Mouse (Mus musculus) intestine, embryonic 14.5 days (tissue): Measurements from ENCODE around the gene AI661453. TPM values are rescaled to one million over a fixed set of nuclear protein-coding genes. Genes with fewer than 3 reads are reported as not detected.

Experiments used
- ATAC-seq: fragments of 200-750 bp; cut with Nextera tagmentation; replicated peaks from 2 replicates; pipeline ENCODE4 v1.8.0; 2017; ENCODE audit warnings: low read depth, moderate number of reproducible peaks, moderate TSS enrichment, moderate library complexity; ENCODE audit not compliant: low FRiP score, low TSS enrichment
- DNase-seq: peaks from one replicate; pipeline ENCODE4 v3.0.0-alpha.2; 2018; ENCODE audit warnings: low spot score
- H3K27ac ChIP-seq: fragments of 300-500 bp; sonication (generic); 2 replicates; pipeline ENCODE4 v1.5.1; 2014; ENCODE audit warnings: low read depth, mild to moderate bottlenecking, control low read depth
- H3K27me3 ChIP-seq: fragments of 300-500 bp; sonication (generic); replicated peaks from 2 replicates; pipeline ENCODE4 v1.6.1; 2014; ENCODE audit warnings: low read length, control low read depth; ENCODE audit not compliant: control insufficient read depth, insufficient read depth
- H3K36me3 ChIP-seq: fragments of 300-500 bp; sonication (generic); 2 replicates; pipeline ENCODE4 v1.6.1; 2014; ENCODE audit warnings: low read length, control low read depth; ENCODE audit not compliant: control insufficient read depth, insufficient read depth
- H3K4me1 ChIP-seq: fragments of 300-500 bp; sonication (generic); replicated peaks from 2 replicates; pipeline ENCODE4 v1.6.1; 2014; ENCODE audit warnings: low read length, control low read depth, mixed read lengths; ENCODE audit not compliant: control insufficient read depth, insufficient read depth
- H3K4me2 ChIP-seq: fragments of 300-500 bp; sonication (generic); 2 replicates; pipeline ENCODE4 v1.6.1; 2014; ENCODE audit warnings: low read length
- H3K4me3 ChIP-seq: fragments of 300-500 bp; sonication (generic); 2 replicates; pipeline ENCODE4 v1.5.1; 2014; ENCODE audit warnings: low read depth, low read length, control low read depth, mixed read lengths
- H3K9ac ChIP-seq: fragments of 300-500 bp; sonication (generic); 2 replicates; pipeline ENCODE4 v1.6.1; 2014; ENCODE audit warnings: mild to moderate bottlenecking, low read length
- H3K9me3 ChIP-seq: fragments of 300-500 bp; sonication (generic); 2 replicates; pipeline ENCODE4 v1.6.1; 2016; ENCODE audit warnings: low read length, control low read depth; ENCODE audit not compliant: control insufficient read depth
- whole genome bisulfite sequencing: fragments of 180-500 bp; shearing (Covaris S2); extraction: QIAGEN DNeasy Blood & Tissue Kit; methylation state at CpG from one replicate; pipeline ENCODE4 v1.1.7; 2014; 5-methylcytosine and 5-hydroxymethylcytosine counted together
- polyA plus RNA-seq: library from polyadenylated mRNA; unstranded; fragments of >200 nt; fragmentation: Nextera tagmentation; extraction: Ambion mirVana; gene quantifications from 2 replicates; pipeline ENCODE4 v1.2.1, GENCODE M21; 2014

AI661453 gene
- polyA plus RNA-seq, 1 experiment from 2014 or later: 4.4 TPM

DNA sequence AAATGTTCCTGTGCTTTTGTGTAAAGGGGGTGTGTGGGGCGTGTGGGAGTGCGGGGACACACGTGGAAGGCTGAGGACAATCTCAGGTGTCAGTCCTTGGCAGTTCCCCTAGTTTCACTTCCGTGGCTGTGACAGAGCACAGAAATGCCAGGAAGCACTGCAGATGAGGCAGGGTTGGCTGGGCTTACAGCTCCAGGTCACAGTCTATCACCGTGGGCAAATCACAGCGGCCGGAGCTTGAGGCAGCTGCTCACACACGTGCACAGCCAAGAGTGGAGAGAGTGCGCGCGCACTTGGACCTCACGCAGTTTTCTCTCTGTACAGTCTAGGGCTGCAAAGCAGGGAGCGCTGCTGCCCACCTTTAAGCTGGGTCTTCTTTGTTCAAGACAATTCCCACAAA is 21.9 kb downstream of the AI661453 start:
- H3K27me3 ChIP-seq: no peaks in the 10 kb centered on the region
- no peak overlapping the region for H3K27ac ChIP-seq

DNA sequence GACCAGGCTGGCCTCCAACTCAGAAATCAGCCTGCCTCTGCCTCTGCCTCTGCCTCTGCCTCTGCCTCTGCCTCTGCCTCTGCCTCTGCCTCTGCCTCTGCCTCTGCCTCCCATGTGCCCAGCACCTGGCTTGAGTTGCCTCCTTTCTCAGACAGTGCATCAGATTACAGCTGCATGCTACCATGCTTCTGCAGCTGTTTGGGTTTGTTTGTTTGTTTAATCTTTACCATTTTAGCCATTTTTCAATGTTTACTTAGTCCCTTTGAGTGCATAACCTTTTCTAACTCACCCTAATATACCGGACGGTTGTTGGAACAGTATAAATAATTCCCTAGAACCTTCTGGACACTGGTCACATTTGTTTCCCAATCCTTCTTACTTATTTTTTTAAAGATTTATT is 22.5 kb downstream of the AI661453 start:
- no peak overlapping the region for H3K9ac ChIP-seq
- ATAC-seq (no peak), DNase-seq (no peak)
- no peaks in the 10 kb centered on the region for H3K9me3 ChIP-seq
- no peaks in the 10 kb centered on the region for H3K36me3 ChIP-seq
- 93% methylated on average over 2 of the region's 2 CpGs for WGBS
- H3K27me3 ChIP-seq: no peaks in the 10 kb centered on the region
- H3K27ac ChIP-seq: no peak overlapping the region
- no peak overlapping the region for H3K4me3 ChIP-seq
- H3K4me1 ChIP-seq: peaks cover 4% of the 10 kb centered on the region; the same call in 1 of the 2 replicates
- no peak overlapping the region for H3K4me2 ChIP-seq

More for the DNA sequence above, 21.9 kb downstream of the AI661453 start:
- Histone ChIP-seq H3K4me1 (peaks cover under 1% of the 10 kb centered on the region; the same call in 1 of the 2 replicates), H3K9ac (no peak overlapping the region), H3K4me2 (no peak overlapping the region), H3K4me3 (no peak overlapping the region), H3K9me3 (no peaks in the 10 kb centered on the region), H3K36me3 (no peaks in the 10 kb centered on the region)
- DNase-seq: no peak
- ATAC-seq: no peak
- 81% methylated on average over 13 of the region's 13 CpGs for WGBS

DNA sequence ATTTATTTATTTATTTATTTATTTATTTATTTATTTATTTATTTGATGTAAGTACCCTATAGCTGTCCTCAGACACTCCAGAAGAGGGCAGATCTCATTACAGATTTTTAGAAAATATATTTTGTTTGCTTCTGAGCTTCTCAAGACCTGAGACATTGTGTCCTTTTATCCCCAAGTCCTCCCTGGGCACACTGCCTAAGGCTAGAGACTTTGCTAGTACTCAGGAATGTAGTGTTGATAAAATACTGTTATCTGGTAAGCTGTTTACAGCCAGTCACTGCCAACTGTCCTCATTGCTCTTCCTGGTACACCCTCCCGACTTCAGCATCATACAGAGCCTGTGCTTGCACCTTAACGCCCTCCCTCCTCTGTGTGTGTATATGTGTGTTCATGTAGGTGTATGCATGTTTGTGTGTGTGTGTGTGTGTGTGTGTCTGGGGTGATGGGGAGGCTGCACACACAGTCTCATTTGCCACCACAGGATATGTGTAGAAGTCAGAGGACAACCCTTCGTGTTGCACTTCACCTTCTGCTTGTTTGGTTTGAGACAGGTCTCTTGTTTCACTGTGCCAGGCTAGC is 23.0 kb downstream of the AI661453 start:
- Histone ChIP-seq H3K27me3 (no peaks in the 10 kb centered on the region), H3K27ac (no peak overlapping the region), H3K4me2 (no peak overlapping the region), H3K9me3 (no peaks in the 10 kb centered on the region), H3K4me1 (peaks cover 4% of the 10 kb centered on the region; the same call in 1 of the 2 replicates), H3K4me3 (no peak overlapping the region), H3K36me3 (no peaks in the 10 kb centered on the region), H3K9ac (no peak overlapping the region)
- no peak for ATAC-seq
- DNase-seq: no peak
- 52% methylated on average over 3 of the region's 3 CpGs for WGBS

DNA sequence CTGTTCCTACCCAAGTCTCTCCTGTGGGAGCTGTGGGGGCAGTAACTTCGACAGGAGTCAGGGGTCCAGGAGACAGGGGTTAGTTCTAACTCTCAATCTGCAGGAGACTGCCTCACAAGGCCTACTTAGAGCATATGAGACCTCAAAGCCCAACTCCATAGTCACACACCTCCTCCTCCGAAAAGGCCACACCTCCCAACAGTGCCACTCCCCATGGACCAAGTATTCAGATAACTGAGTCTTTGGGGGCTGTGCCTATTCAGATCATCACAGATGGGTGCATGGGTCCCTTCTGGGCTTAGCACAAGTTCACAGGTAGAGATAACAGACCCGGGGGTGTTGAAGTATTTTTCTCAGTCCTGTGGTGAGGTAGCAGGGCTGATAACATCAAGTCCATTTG is 25.3 kb downstream of the AI661453 start:
- 62% methylated on average over 3 of the region's 3 CpGs for WGBS
- H3K4me2 ChIP-seq: no peak overlapping the region
- ATAC-seq: no peak
- H3K4me1 ChIP-seq: 0 out of 2 replicates have a peak, but pooled peaks cover 11% of the 10 kb centered on the region
- H3K9ac ChIP-seq: no peak overlapping the region
- H3K27ac ChIP-seq: no peak overlapping the region
- H3K27me3 ChIP-seq: no peaks in the 10 kb centered on the region
- no peaks in the 10 kb centered on the region for H3K36me3 ChIP-seq
- DNase-seq: no peak
- no peak overlapping the region for H3K4me3 ChIP-seq
- H3K9me3 ChIP-seq: no peaks in the 10 kb centered on the region

DNA sequence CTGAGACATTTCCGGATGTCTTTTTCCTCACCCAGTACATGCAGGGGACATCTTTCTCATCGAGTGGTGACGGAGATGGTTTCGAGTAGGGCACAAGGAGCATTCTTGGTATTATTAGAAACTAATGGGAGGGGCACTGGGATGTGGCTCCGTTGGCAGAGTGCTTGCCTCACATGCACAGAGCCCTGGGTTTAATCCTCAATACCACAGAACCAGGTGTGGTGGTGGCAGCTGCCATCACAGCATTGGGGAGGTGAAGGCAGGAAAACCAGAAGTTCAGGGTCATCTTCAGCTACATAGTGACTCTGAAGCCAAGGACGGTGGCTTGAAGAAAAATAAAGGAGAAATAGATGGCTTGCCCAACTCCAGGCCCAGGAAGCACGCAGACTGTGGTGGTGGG is 25.8 kb downstream of the AI661453 start:
- no peak overlapping the region for H3K27ac ChIP-seq
- no peak for DNase-seq
- H3K27me3 ChIP-seq: peaks cover under 1% of the 10 kb centered on the region; the same call in 1 of the 2 replicates
- no peak for ATAC-seq
- 72% methylated on average over 7 of the region's 7 CpGs for WGBS
- H3K4me3 ChIP-seq: no peak overlapping the region
- no peak overlapping the region for H3K9ac ChIP-seq
- no peak overlapping the region for H3K4me2 ChIP-seq
- 0 out of 2 replicates have a peak, but pooled peaks cover 11% of the 10 kb centered on the region for H3K4me1 ChIP-seq
- no peaks in the 10 kb centered on the region for H3K36me3 ChIP-seq
- H3K9me3 ChIP-seq: no peaks in the 10 kb centered on the region

DNA sequence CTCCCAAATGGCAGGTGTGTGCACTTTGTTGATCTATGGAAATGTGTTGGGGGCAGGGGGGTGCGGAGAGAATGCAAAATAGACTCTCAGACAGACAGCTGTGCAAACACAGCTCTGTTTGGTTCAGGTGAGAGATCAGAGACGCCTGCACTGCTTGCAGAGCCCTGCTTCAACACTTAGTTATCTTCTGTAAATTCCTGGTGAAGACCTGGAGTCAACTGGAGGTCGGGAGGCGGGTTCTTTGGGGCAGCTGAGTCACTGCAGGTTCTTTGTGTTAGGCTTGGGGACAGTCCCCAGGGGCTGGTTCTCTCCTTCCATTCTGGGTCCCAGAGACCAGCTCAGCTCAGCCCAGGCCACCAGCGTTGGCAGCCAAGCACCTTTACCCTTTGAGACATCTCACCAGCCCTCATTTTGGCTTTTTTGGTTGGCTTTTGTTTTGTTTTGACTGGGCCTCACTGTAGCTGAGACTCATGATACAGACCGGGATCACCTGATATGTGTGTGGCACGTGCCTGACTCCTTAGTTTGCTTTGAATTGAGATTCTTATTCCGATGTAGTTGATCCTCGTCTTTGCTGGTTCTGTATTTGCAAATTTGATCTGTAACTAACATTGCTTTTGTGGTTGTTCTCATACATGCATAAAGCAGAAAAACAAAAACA is 26.4 kb downstream of the AI661453 start:
- 42% methylated on average over 9 of the region's 9 CpGs for WGBS
- H3K27ac ChIP-seq: 0 out of 2 replicates have a peak overlapping the region, but pooled peaks have one; percentile 19
- H3K9ac ChIP-seq: no peak overlapping the region
- H3K9me3 ChIP-seq: no peaks in the 10 kb centered on the region
- ATAC-seq (peak; percentile 53), DNase-seq (no peak)
- peaks cover 7% of the 10 kb centered on the region for H3K27me3 ChIP-seq
- peaks cover 12% of the 10 kb centered on the region for H3K4me1 ChIP-seq
- H3K36me3 ChIP-seq: no peaks in the 10 kb centered on the region
- no peak overlapping the region for H3K4me2 ChIP-seq
- no peak overlapping the region for H3K4me3 ChIP-seq

DNA sequence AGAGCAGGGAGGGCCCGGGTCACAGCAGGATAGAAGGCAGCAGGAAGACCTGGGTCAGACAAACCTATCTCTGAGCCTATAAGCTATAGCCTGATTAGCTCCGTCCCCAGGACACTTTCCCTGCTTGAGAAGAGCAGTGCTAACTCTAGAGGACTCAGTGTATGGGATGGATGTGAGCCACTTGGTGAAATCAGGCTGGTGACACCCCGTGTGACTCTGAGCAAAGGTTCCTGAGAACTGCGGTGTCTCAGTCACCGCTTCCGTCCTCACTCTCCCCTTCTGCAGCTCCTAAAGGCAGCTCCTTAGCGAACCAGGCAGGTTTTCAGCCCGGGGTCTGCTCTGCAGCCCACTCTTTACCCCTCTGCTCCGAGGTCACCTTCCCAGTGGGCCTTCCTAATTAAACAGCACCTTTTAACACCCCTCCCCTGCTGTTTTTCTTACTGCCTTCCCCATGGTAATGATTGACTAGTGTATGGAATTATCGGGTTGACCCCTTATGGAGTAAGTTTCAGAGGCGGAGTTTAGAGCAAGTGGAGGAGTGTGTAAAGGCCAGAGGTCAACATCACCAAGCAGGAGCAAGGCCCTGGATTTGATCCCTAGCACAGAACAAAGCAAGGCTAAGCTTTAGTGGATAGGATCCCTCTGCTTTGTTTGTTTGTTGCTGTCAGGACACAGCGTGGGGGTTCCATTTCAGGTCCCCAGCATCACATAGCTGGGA is 28.0 kb downstream of the AI661453 start:
- Histone ChIP-seq H3K27ac (0 out of 2 replicates have a peak overlapping the region, but pooled peaks have one; percentile 9), H3K4me1 (peaks cover 18% of the 10 kb centered on the region), H3K9me3 (no peaks in the 10 kb centered on the region), H3K36me3 (no peaks in the 10 kb centered on the region), H3K4me2 (no peak overlapping the region), H3K27me3 (peaks cover 17% of the 10 kb centered on the region), H3K9ac (no peak overlapping the region), H3K4me3 (no peak overlapping the region)
- 45% methylated on average over 12 of the region's 12 CpGs for WGBS
- no peak for DNase-seq
- ATAC-seq: no peak

DNA sequence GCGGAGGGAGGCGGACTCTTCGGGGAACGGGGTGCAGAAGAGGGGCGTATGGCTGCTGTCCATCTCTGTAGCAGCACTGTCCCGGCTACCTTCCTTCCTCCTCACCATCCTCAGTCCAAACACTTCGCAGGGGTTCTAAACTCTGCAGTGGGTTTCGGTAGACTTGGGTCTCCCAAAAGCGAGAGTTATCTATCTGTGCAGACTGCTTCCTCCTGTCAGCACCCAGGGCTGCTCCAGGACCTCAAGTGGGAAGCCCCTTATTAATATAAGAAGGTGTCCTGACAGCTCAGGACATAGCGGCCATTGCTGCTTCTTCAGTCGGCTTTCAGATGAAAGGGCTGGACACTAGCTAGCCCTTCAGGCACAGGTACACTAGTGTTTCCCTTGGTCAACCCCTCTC is 28.6 kb downstream of the AI661453 start:
- Histone ChIP-seq H3K27me3 (peaks cover 17% of the 10 kb centered on the region), H3K36me3 (no peaks in the 10 kb centered on the region), H3K4me3 (no peak overlapping the region), H3K9me3 (no peaks in the 10 kb centered on the region), H3K27ac (no peak overlapping the region), H3K4me1 (peaks cover 19% of the 10 kb centered on the region), H3K9ac (no peak overlapping the region), H3K4me2 (no peak overlapping the region)
- WGBS: 72% methylated on average over 11 of the region's 11 CpGs
- ATAC-seq (no peak), DNase-seq (no peak)
